Mouse (Mus musculus) cerebellum, adult 11 months (tissue): ENCODE results near the gene Pola2.

Experiments used
- DNase-seq: peaks from one replicate; pipeline ENCODE4 v3.0.0; 2022

Pola2 gene

DNA sequence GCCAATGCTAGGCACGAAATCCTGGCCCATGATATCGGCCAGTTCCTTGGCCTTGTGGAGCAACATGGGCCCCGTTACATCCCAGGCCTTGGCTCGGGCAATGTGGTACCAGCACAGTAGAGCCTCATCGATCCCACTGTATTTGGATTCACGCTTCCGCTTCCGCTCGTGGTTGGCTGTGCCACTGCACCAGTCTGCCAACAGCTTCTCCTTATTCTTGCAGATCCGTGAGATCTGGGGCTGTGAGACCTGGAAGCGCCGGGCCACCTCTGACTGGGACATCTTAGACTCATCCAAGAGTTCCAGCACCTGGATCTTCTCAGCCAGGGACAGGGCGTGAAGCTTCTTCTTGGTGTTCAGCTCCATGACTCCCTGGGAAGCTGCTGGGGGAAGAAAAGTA, 71.3 kb downstream of the Pola2 start:
- DNase-seq, result no peak

DNA sequence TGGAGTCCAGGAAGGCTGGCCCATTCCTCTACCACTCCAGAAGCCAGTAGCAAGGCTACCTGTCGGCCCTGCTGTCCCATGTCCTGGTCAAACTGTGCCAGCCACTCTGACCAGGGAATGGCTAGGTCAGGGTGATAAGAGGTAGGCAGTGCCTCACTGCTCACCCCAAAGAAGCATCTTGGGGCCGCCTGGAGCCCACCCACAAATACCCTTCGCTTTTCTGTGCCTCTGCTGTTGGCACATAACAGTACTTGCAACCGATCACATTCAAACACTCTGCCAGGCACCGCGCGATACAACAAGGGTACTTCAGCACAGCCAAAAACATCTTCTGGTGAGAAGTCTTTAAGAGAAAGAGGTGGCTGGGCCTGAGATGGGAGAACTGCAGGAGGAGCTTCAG, 71.7 kb downstream of the Pola2 start:
- DNase-seq, result no peak

DNA sequence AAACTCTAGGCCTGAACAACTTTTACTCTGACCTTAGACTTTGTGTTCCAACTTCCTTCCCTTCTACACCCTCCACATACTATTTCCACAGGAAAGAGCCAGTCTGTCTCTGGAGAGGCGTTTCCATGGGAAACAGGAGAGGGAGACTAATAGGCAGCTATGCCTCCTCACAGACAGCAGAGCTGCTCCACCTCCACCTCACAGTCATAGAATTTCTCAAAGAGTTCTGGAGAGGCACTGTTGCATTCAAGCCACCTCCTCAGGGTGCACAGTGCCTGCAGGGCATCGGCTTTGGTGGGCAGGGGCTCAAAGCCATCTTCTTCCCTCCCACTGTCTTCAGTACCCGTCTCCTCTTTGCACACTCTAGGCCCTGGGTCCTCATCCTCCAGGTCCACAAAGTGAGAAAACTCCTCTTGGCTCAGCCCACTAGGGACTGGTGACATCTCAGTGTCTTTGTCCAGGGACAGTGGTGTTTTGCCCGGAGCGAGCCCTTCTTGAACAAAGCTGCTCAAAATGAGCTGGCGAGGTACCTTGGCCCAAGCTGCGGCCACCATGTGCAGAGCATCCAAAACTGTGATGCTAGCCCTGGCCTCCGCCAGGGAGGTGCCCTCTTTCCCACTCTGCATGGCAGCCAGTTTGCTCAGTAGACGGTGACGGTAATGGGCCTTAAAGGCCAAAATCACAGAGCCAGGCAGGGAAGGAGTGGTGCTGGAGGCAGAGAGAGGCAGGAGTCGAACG, 72.3 kb downstream of the Pola2 start:
- no peak for DNase-seq
